Mouse (Mus musculus) neural tube, embryonic 14.5 days (tissue): ENCODE data around the gene Orm2. TPM values are rescaled to one million over a fixed set of nuclear protein-coding genes. Genes with fewer than 3 reads are reported as not detected.

ENCODE experiments used
- ATAC-seq: fragments of 200-750 bp; cut with Nextera tagmentation; 2 replicates; pipeline ENCODE4 v1.8.0; 2017; ENCODE audit warnings: low read depth, mild to moderate bottlenecking, moderate TSS enrichment, moderate library complexity
- H3K27ac ChIP-seq: fragments of 300-500 bp; sonication (generic); 2 replicates; pipeline ENCODE4 v1.5.1; 2014; ENCODE audit warnings: low read depth, mild to moderate bottlenecking, control low read depth, low read length, moderate library complexity, mixed read lengths
- H3K27me3 ChIP-seq: fragments of 300-500 bp; sonication (generic); 2 replicates; pipeline ENCODE4 v1.6.1; 2014; ENCODE audit warnings: low read length; ENCODE audit not compliant: control insufficient read depth, insufficient read depth
- H3K36me3 ChIP-seq: fragments of 300-500 bp; sonication (generic); 2 replicates; pipeline ENCODE4 v1.6.1; 2014; ENCODE audit warnings: low read length, mixed read lengths; ENCODE audit not compliant: control insufficient read depth, insufficient read depth
- H3K4me1 ChIP-seq: fragments of 300-500 bp; sonication (generic); 2 replicates; pipeline ENCODE4 v1.6.1; 2014; ENCODE audit warnings: low read length; ENCODE audit not compliant: control insufficient read depth, insufficient read depth
- H3K4me2 ChIP-seq: fragments of 300-500 bp; sonication (generic); 2 replicates; pipeline ENCODE4 v1.6.1; 2014; ENCODE audit warnings: mild to moderate bottlenecking, low read depth, low read length, control low read depth
- H3K4me3 ChIP-seq: fragments of 300-500 bp; sonication (generic); 2 replicates; pipeline ENCODE4 v1.5.1; 2014; ENCODE audit warnings: low read depth, low read length, control low read depth, mixed read lengths
- H3K9ac ChIP-seq: fragments of 300-500 bp; sonication (generic); replicated peaks from 2 replicates; pipeline ENCODE4 v1.6.1; 2014; ENCODE audit warnings: low read depth, mild to moderate bottlenecking, control low read depth, low read length, mixed read lengths
- H3K9me3 ChIP-seq: fragments of 300-500 bp; sonication (generic); 2 replicates; pipeline ENCODE4 v1.6.1; 2016; ENCODE audit warnings: low read length; ENCODE audit not compliant: control insufficient read depth
- WGBS: fragments of 180-500 bp; shearing (Covaris S2); extraction: QIAGEN DNeasy Blood & Tissue Kit; methylation state at CpG from one replicate; pipeline ENCODE4 v1.1.7; 2014; 5-methylcytosine and 5-hydroxymethylcytosine counted together
- polyA plus RNA-seq: library from polyadenylated mRNA; unstranded; fragments of >200 nt; fragmentation: Nextera tagmentation; extraction: Ambion mirVana; gene quantifications from 2 replicates; pipeline ENCODE4 v1.2.1, GENCODE M21; 2014

Orm2 gene
- polyA plus RNA-seq, 1 experiment from 2014 or later: not detected

DNA sequence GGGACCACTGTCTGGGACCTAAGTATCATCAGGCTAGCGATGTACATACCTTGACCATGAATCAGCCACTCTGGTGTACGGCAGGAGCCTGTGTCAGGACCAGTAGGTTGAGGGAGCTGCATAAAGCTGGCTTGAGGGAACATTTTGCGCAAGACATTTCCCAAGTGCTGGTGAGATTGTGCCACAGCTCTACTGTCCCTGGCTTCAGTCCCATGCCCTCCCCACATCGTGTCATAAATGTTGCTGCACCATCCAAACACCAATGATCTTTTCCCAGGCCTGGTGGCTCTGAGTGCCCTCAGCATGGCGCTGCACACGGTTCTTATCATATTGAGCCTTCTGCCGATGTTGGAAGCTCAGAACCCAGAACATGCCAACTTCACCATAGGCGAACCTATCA lies 18.0 kb upstream of the Orm2 start, which contains the start of gene Orm1:
Gene Orm1 (plus strand): TSS at position 266 of the 400 bp plus-strand sequence.
- Histone ChIP-seq H3K27me3 (no peaks in the 10 kb centered on the region), H3K4me2 (no peak within 1 kb of the TSS), H3K4me1 (no peaks in the 10 kb centered on the region), H3K36me3 (no peaks in the 10 kb centered on the region), H3K27ac (no peak within 1 kb of the TSS), H3K4me3 (no peak within 1 kb of the TSS), H3K9ac (no peak within 1 kb of the TSS), H3K9me3 (no peaks in the 10 kb centered on the region)
- no peak for ATAC-seq
- WGBS: 92% methylated on average over 8 of the region's 8 CpGs

DNA sequence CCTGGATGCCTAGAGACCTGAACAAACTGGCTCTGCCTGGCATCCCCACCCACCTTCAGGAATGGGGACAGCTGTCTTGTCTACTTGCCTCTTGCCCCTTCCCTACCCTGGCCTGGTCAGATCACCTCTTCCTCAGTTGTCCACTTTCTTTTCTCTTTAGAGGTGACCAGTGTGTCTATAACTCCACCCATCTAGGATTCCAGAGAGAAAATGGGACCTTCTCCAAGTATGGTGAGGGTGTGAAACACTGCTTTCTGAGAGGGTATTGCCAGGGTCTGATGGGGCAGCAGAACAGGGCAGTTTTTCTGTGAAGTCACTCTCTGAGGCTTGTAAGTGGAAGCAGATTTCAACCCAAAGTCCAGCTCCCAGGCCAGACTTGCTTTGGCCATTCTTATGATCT lies 17.0 kb upstream of the Orm2 start:
- H3K27ac ChIP-seq: no peak overlapping the region
- no peak overlapping the region for H3K4me2 ChIP-seq
- no peaks in the 10 kb centered on the region for H3K27me3 ChIP-seq
- no peak overlapping the region for H3K4me3 ChIP-seq
- H3K9ac ChIP-seq: no peak overlapping the region
- H3K36me3 ChIP-seq: no peaks in the 10 kb centered on the region
- no peaks in the 10 kb centered on the region for H3K4me1 ChIP-seq
- no peaks in the 10 kb centered on the region for H3K9me3 ChIP-seq
- ATAC-seq: no peak

DNA sequence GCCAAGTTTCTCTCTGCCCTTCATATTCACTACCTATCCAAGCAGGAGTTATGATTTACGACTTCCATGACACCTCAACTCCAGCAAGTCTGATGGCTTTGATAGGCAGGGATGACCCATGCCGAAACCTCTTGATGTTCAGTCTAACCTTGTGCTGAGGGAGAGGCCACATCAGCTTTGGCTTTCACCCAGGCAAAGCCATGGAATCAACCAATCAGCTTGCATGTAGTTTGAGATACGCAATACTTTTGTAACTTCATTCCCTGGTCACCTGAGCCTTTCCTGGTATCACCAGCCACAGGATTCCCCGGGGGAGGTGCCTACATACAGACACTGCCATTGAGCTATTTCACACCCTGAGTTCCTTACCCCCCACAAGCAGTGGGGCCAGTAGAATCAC lies 15.6 kb upstream of the Orm2 start:
- no peak overlapping the region for H3K4me2 ChIP-seq
- H3K4me3 ChIP-seq: no peak overlapping the region
- no peak overlapping the region for H3K27ac ChIP-seq
- no peaks in the 10 kb centered on the region for H3K27me3 ChIP-seq
- no peak for ATAC-seq
- H3K9me3 ChIP-seq: no peaks in the 10 kb centered on the region
- no peak overlapping the region for H3K9ac ChIP-seq
- H3K4me1 ChIP-seq: no peaks in the 10 kb centered on the region
- WGBS: 94% methylated on average over 4 of the region's 4 CpGs
- no peaks in the 10 kb centered on the region for H3K36me3 ChIP-seq

DNA sequence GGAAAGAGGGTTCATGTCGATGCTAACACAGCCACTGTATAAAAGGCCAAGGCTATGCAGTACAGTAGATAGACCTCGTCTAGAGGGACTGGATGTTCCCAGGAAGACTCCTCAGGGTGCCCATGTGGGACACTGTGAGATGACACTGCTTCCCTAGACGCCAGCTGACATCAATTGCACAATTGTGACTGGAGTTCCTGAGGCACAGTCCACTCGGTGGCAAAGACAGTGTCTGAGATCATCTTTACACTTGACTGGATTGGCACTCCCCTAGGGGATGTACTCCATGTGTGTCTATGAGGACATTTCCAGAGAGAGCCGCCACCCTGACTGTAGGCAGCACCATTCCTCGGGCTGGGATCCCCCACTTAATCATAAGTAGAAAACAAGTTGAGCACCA lies 13.7 kb upstream of the Orm2 start:
- Histone ChIP-seq H3K4me2 (no peak overlapping the region), H3K27me3 (no peaks in the 10 kb centered on the region), H3K9me3 (no peaks in the 10 kb centered on the region), H3K4me1 (no peaks in the 10 kb centered on the region), H3K9ac (no peak overlapping the region), H3K4me3 (no peak overlapping the region), H3K36me3 (no peaks in the 10 kb centered on the region), H3K27ac (no peak overlapping the region)
- WGBS: 70% methylated on average over 6 of the region's 6 CpGs
- ATAC-seq: no peak

DNA sequence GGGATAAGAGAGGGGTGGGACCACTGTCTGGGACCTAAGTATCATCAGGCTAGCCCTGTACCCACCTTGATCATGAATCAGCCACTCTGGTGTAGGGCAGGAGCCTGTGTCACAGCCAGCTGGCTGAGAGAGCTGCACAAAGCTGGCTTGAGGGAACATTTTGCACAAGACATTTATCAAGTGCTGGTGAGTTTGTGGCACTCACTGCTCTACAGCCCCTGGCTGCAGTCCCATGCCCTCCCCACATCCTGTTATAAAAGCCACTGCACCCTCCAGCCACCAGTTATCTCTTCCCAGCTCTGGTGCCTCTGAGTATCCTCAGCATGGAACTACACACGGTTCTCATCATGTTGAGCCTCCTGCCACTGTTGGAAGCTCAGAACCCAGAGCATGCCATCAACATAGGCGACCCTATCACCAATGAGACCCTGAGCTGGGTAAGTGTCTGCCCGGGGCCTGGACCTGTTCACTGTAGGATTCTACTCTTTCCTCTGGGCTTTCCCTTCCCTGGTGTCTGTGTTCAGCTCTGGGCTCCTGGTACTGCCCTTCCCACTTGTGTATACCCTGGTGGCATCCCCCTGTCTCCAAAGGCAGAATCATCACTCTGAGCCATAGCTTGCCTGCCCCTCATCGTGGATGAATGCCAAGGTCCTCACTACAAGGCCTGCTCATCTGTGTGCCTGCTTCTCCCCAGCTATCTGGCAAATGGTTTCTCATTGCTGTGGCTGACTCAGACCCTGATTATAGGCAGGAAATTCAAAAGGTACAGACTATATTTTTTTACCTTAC lies 6.2 kb upstream of the Orm2 start, which contains the start of gene Orm3:
Gene Orm3 (plus strand): TSS at position 286 of the 789 bp plus-strand sequence.
- no peak for ATAC-seq
- no peak within 1 kb of the TSS for H3K9ac ChIP-seq
- H3K36me3 ChIP-seq: no peaks in the 10 kb centered on the region
- 74% methylated on average over 4 of the region's 4 CpGs for WGBS
- no peak within 1 kb of the TSS for H3K27ac ChIP-seq
- no peaks in the 10 kb centered on the region for H3K4me1 ChIP-seq
- H3K4me3 ChIP-seq: no peak within 1 kb of the TSS
- no peaks in the 10 kb centered on the region for H3K27me3 ChIP-seq
- no peaks in the 10 kb centered on the region for H3K9me3 ChIP-seq
- no peak within 1 kb of the TSS for H3K4me2 ChIP-seq

DNA sequence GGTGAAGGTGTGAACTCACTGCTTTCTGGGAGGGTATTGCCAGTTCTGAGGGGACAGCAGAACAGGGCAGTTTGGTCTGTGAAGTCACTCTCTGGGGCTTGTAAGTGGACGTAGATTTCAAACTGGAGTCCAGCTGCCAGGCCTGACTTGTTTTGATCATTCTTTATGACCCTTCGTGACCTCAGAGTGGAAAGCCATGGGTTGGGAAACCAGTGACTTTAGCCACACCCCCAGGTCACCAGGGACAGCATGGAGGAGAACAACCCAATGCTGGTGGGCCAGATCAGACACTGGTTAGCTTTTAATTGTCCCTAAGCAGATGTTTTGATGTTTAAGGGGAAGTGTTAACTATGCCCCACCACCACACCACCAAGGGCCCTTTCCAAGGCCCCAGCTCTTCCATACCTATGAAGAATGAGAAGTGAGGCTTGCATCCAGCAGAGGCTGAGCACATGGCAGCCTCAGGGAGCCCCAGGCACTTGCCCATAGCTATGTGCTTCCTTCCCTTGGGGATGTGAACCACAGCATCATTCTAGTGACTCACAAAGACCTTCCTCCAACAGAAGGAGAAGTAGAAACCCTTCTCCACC lies 5.2 kb upstream of the Orm2 start:
- Histone ChIP-seq H3K4me1 (no peaks in the 10 kb centered on the region), H3K9me3 (no peaks in the 10 kb centered on the region), H3K27ac (no peak overlapping the region), H3K9ac (no peak overlapping the region), H3K27me3 (no peaks in the 10 kb centered on the region), H3K36me3 (no peaks in the 10 kb centered on the region), H3K4me3 (no peak overlapping the region), H3K4me2 (no peak overlapping the region)
- 48% methylated on average over 2 of the region's 2 CpGs for WGBS
- ATAC-seq: no peak

DNA sequence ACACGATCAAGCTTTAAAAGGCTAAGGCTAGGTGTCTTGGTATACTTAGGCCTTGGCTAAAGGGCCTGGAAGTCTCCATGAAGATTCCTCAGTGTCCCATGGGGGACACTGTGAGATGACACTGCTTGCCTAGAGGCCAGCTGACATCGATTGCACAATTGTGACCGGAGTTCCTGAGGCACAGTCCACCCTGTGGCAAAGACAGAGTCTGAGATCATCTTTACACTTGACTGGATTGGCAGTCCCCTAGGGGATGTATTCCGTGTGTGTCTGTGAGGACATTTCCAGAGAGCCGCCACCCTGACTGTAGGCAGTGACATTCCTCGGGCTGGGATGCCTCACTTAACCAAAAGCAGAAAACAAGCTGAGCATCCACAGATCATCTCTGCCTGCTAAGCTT lies 2.4 kb upstream of the Orm2 start:
- H3K4me1 ChIP-seq: no peaks in the 10 kb centered on the region
- H3K27ac ChIP-seq: no peak overlapping the region
- 0 out of 2 replicates have a peak, but pooled peaks have one; percentile 7 for ATAC-seq
- H3K36me3 ChIP-seq: no peaks in the 10 kb centered on the region
- H3K27me3 ChIP-seq: no peaks in the 10 kb centered on the region
- H3K4me3 ChIP-seq: no peak overlapping the region
- H3K9ac ChIP-seq: no peak overlapping the region
- no peak overlapping the region for H3K4me2 ChIP-seq
- 59% methylated on average over 6 of the region's 6 CpGs for WGBS
- H3K9me3 ChIP-seq: no peaks in the 10 kb centered on the region

DNA sequence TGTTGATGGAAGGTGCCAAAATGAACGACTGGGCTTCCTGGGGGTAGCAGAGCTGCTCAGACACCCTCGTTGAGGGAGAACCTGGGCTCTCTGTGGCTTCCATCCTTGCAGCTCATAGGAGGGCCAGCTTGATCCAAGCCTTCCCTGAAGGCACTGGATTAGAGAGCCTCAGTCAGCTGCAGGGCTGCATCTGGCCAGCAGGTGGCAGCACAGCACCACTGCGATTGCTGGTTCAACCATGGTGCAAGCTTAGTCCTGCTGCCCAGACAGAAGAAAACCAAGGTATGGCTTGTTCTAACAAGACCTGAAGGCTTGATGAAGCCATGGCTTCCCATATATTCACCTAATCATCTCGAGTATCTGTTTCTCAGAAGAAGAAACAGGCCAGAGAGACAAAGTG lies 6.3 kb downstream of the Orm2 start:
- Histone ChIP-seq H3K4me2 (no peak overlapping the region), H3K27me3 (no peaks in the 10 kb centered on the region), H3K9me3 (no peaks in the 10 kb centered on the region), H3K27ac (no peak overlapping the region), H3K4me1 (no peaks in the 10 kb centered on the region), H3K36me3 (no peaks in the 10 kb centered on the region), H3K4me3 (no peak overlapping the region), H3K9ac (no peak overlapping the region)
- 9% methylated on average over 4 of the region's 4 CpGs for WGBS
- 0 out of 2 replicates have a peak, but pooled peaks have one; percentile 58 for ATAC-seq

DNA sequence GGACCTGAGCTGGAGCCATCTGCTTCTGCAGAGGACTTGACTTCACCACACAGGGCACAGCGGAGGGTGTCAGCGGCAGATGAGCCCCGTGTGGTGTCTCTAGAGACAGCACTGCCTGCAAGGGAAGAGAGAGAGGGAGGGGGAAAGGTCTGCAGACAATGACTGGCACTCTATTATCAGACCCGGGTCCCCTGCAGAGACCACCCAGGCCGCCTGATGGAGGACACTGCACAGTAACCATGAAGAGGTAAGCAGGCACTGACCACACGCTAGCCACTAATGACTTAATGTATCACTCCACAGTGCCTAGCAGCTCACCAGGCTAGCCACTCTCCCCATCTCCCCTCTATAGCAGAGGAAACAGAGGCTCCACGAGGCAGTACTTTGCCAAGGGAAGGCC lies 8.6 kb downstream of the Orm2 start:
- Histone ChIP-seq H3K27ac (no peak overlapping the region), H3K4me2 (no peak overlapping the region), H3K9me3 (no peaks in the 10 kb centered on the region), H3K36me3 (peaks cover 4% of the 10 kb centered on the region; the same call in 1 of the 2 replicates), H3K4me3 (no peak overlapping the region), H3K4me1 (no peaks in the 10 kb centered on the region), H3K27me3 (no peaks in the 10 kb centered on the region), H3K9ac (no peak overlapping the region)
- no peak for ATAC-seq
- WGBS: 29% methylated on average over 7 of the region's 7 CpGs
